Mouse (Mus musculus): Measurements from ENCODE around the gene Mmp8.

Gene Mmp8

GRCm38 (mm10) chr9:7593272-7593812, 35.1 kb downstream of the Mmp8 start:
- no peak for DNase-seq (ENCODE audit: low spot score)

- peak; percentile 84 for DNase-seq (ENCODE audit: low spot score)
Measured at GRCm38 (mm10) chr9:7594816-7595540, 36.7 kb downstream of the Mmp8 start.

DNA sequence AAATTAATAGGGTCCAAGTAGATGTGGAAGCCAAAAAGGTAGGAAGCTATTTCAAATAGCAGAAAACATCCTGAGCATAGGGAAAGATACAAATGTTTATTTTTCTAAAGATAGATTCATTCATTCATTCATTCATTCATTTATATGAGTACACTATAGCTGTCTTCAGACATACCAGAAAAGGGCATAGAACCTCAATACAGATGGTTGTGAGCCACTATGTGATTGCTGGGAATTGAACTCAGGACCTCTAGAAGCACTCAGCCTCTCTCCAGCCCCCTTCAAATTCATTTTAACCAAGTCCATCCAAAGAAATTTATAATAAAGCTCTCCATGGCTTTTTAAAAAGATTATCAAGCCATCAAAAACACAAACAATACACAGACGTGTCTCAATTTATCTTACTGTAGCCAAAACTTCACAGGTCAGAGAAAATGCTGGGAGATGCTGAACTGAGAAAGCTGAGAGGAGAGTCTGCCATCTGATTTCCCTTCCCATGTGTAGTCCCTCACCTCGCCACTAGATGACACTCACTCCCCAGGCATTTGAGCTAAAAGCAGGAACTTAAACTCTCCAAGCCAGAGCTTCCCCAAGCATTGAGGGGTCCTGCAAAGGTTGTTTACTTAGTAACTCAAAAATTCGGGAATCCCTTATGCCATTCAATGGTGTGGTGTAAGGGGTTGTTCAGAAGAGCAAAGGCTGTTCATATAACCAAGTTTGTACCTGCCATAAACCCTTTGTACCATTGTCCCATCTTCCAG, 44.9 kb downstream of the Mmp8 start:
- peak; percentile 72 for DNase-seq (ENCODE audit: low spot score)

GRCm38 (mm10) chr9:7604005-7604404, 45.7 kb downstream of the Mmp8 start:
- DNase-seq (ENCODE audit: low spot score): peak; percentile 22

- no peak for DNase-seq (ENCODE audit: low spot score)
Measured at GRCm38 (mm10) chr9:7605638-7606037, 47.4 kb downstream of the Mmp8 start.

Data from urinary bladder, postnatal 14 days (tissue).